Comparison of ENCODE assay signal across 8 mouse cellular contexts in the genomic region with DNA sequence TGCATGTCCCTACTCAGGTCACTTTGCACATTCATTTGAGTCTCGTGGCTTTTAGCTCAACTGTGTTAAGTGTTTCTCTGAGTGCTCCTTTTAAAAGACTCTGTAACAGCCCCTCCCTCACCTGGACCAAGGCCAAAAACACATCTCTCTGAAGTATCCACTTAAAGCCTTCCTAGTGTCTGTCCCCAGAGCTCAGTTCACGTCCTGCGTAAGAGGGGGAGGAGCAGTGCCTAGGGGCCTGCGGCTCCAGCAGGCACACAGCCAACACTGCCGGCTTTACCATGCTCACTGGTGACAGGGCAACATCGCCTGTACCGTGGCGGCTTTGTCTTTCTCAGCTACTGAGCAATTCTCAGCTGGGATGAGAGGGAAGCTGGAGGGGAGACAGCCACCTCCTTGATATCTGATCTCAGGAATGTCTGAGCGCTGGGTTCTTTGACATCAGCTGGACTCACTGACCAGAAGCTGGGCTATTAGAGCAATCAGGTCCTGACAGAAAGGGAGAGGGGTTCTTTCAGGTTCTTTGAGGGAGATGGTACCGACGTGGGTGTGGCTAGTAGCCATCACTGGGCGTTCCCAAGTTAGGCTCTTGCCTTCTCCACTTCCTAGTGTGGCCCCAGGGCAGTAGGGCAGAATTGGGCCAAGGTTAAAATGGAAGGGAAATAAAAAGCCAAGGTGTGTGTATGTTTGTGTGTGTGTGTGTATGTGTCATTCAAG. TPM values are rescaled to one million over a fixed set of nuclear protein-coding genes. Genes with fewer than 3 reads are reported as not detected.
DNase-seq lines count a peak whose midpoint lies in the region; ATAC-seq lines count a peak whose summit lies in the region.

No protein-coding gene starts in this region.

- peak overlapping the region; percentile 78 for H3K4me3 ChIP-seq in forebrain, embryonic 15.5 days
- 0 out of 2 replicates have a peak overlapping the region, but pooled peaks have one; percentile 2 for H3K4me3 ChIP-seq in intestine, embryonic 14.5 days (ENCODE audit: low read depth, low read length)

- H3K4me2 ChIP-seq in forebrain, embryonic 15.5 days (replicated peaks): peak overlapping the region; percentile 86
- peak overlapping the region; percentile 18 for H3K4me2 ChIP-seq in intestine, embryonic 14.5 days (ENCODE audit: low read length)

- DNase-seq in heart, adult 11 months: peak; percentile 96
- DNase-seq in heart, postnatal 25 days (ENCODE audit: low spot score): no peak
- peak; percentile 52 to 62 for DNase-seq in adrenal gland, postnatal 36 days
- DNase-seq in intestine, embryonic 14.5 days (ENCODE audit: low spot score): peak; percentile 67
- peak; percentile 36 for DNase-seq in lung, postnatal 25 days (ENCODE audit: low spot score)
- peak; percentile 63 for DNase-seq in right cerebral cortex, postnatal 25 days
- DNase-seq in embryo, embryonic 9.5 days (ENCODE audit: extremely low spot score): no peak

- H3K27ac ChIP-seq in forebrain, embryonic 15.5 days (replicated peaks): peak overlapping the region; percentile 98
- H3K27ac ChIP-seq in intestine, embryonic 14.5 days (ENCODE audit: low read depth): no peak overlapping the region

- peak; percentile 32 for ATAC-seq in forebrain, embryonic 15.5 days (replicated peaks)
- no peak for ATAC-seq in intestine, embryonic 14.5 days (replicated peaks; ENCODE audit: low FRiP score, low TSS enrichment, low read depth)

- H3K36me3 ChIP-seq in forebrain, embryonic 15.5 days: peaks cover 26% of the 10 kb centered on the region
- H3K36me3 ChIP-seq in intestine, embryonic 14.5 days (ENCODE audit: control insufficient read depth, insufficient read depth, low read length): no peaks in the 10 kb centered on the region

- H3K9me3 ChIP-seq in forebrain, embryonic 15.5 days: no peaks in the 10 kb centered on the region
- H3K9me3 ChIP-seq in intestine, embryonic 14.5 days (ENCODE audit: control insufficient read depth, low read length): no peaks in the 10 kb centered on the region

- WGBS in forebrain, embryonic 15.5 days: 6% methylated on average over 12 of the region's 12 CpGs
- WGBS in intestine, embryonic 14.5 days: 20% methylated on average over 12 of the region's 12 CpGs

- H3K27me3 ChIP-seq in forebrain, embryonic 15.5 days: no peaks in the 10 kb centered on the region
- H3K27me3 ChIP-seq in intestine, embryonic 14.5 days (replicated peaks; ENCODE audit: control insufficient read depth, insufficient read depth, low read length): peaks cover 34% of the 10 kb centered on the region

- peak overlapping the region; percentile 78 for H3K9ac ChIP-seq in forebrain, embryonic 15.5 days (replicated peaks)
- no peak overlapping the region for H3K9ac ChIP-seq in intestine, embryonic 14.5 days (ENCODE audit: low read length)

- intact Hi-C loops in heart, postnatal 25 days (cut with DNase I): no loop called here

- peaks cover 56% of the 10 kb centered on the region for H3K4me1 ChIP-seq in forebrain, embryonic 15.5 days
- H3K4me1 ChIP-seq in intestine, embryonic 14.5 days (replicated peaks; ENCODE audit: control insufficient read depth, insufficient read depth, low read length): peaks cover 31% of the 10 kb centered on the region

RNA-seq across cellular contexts. Expression of gene Nacad, which starts 1.8 kb away (rescaled TPM):
- 1 to 10 TPM in 1 of 2 experiments, under 1 TPM in 1; 0.49 to 1.1 TPM for total RNA-seq in heart, postnatal 25 days (2021)
- total RNA-seq in adrenal gland, postnatal 36 days (2021): 1 to 10 TPM; 1.0 to 1.6 TPM
- 66.9 and 67.4 TPM in 2 replicates for polyA plus RNA-seq in forebrain, embryonic 15.5 days (2015; fragmentation: Nextera tagmentation; extraction: Ambion mirVana)
- polyA plus RNA-seq in intestine, embryonic 14.5 days (2014; fragmentation: Nextera tagmentation; extraction: Ambion mirVana): 5.7 and 9.0 TPM in 2 replicates

RNA-seq across cellular contexts. Expression of gene Tbrg4, which starts 21.8 kb away (rescaled TPM):
- 100 to 1,000 TPM in 1 of 2 experiments, 10 to 100 TPM in 1; 98.2 to 109 TPM for total RNA-seq in heart, postnatal 25 days (2021)
- total RNA-seq in adrenal gland, postnatal 36 days (2021): 10 to 100 TPM; 61.7 to 64.5 TPM
- polyA plus RNA-seq in forebrain, embryonic 15.5 days (2015; fragmentation: Nextera tagmentation; extraction: Ambion mirVana): 27.5 and 31.5 TPM in 2 replicates
- polyA plus RNA-seq in intestine, embryonic 14.5 days (2014; fragmentation: Nextera tagmentation; extraction: Ambion mirVana): 52.1 and 58.0 TPM in 2 replicates

RNA-seq across cellular contexts. Expression of gene Wap, which starts 34.4 kb away (rescaled TPM):
- not detected for total RNA-seq in heart, postnatal 25 days (2021)
- total RNA-seq in adrenal gland, postnatal 36 days (2021): not detected
- polyA plus RNA-seq in forebrain, embryonic 15.5 days (2015; fragmentation: Nextera tagmentation; extraction: Ambion mirVana): not detected in 2 replicates
- not detected in 2 replicates for polyA plus RNA-seq in intestine, embryonic 14.5 days (2014; fragmentation: Nextera tagmentation; extraction: Ambion mirVana)

RNA-seq across cellular contexts. Expression of gene Ramp3, which starts 54.3 kb away (rescaled TPM):
- 1 to 10 TPM; 5.8 to 7.0 TPM for total RNA-seq in heart, postnatal 25 days (2021)
- total RNA-seq in adrenal gland, postnatal 36 days (2021): 10 to 100 TPM; 14.6 to 20.1 TPM
- polyA plus RNA-seq in forebrain, embryonic 15.5 days (2015; fragmentation: Nextera tagmentation; extraction: Ambion mirVana): 4.1 and 6.7 TPM in 2 replicates
- polyA plus RNA-seq in intestine, embryonic 14.5 days (2014; fragmentation: Nextera tagmentation; extraction: Ambion mirVana): 9.3 and 10.9 TPM in 2 replicates

RNA-seq across cellular contexts. Expression of gene Ccm2, which starts 57.4 kb away (rescaled TPM):
- total RNA-seq in heart, postnatal 25 days (2021): 10 to 100 TPM; 23.9 to 24.3 TPM
- total RNA-seq in adrenal gland, postnatal 36 days (2021): 10 to 100 TPM; 32.0 to 45.7 TPM
- 104 and 107 TPM in 2 replicates for polyA plus RNA-seq in forebrain, embryonic 15.5 days (2015; fragmentation: Nextera tagmentation; extraction: Ambion mirVana)
- 87.0 and 90.6 TPM in 2 replicates for polyA plus RNA-seq in intestine, embryonic 14.5 days (2014; fragmentation: Nextera tagmentation; extraction: Ambion mirVana)

Comparison
In these comparisons a context has a peak if more than half of its experiments do, and no peak if none do; other contexts are left out.
1. DNase-seq: peak in heart, adult 11 months (single experiment), adrenal gland, postnatal 36 days (2 of 2), intestine, embryonic 14.5 days (single experiment), lung, postnatal 25 days (single experiment) and right cerebral cortex, postnatal 25 days (single experiment); none in heart, postnatal 25 days (single experiment) and embryo, embryonic 9.5 days (single experiment).